Mouse (Mus musculus) neutrophil, adult 5-6 weeks (primary cell): ENCODE measurements at regions not wholly inside any gene's neighbourhood (a gene's known extent, or its start where the extent isn't known, plus 50 kb on each side); places are given as distances from the start of the nearest gene placed in this dataset.

Experiments
- ATAC-seq: fragments of 151-379, 151-347 bp; 2 replicates; pipeline ENCODE4 v1.8.0; 2017; ENCODE audit warnings: mild to moderate bottlenecking, moderate TSS enrichment; ENCODE audit not compliant: insufficient number of reproducible peaks, poor library complexity, low FRiP score, severe bottlenecking; ENCODE audit errors: extremely low read depth

DNA sequence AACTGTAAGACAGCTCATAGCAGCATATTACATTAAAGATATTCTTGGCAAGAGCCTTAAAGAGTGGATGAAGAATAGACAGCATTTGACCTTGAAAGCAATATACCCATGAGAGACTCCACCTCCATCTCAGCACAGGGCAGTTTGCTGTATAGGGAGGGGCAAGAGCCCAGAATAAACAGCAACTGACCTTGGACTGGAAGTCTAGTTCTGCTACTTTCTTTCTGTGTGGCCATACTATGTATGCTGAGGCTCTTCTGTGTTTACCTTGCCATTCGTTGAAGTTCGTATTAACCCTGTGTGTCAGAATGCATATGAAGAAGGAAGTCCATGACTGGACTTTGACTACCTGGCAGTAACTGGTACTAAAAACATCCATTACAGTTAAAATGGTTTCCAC lies 414.0 kb upstream of the Zfp703 start:
- no peak for ATAC-seq

- no peak for ATAC-seq
These were observed 412.9 kb upstream of the Zfp703 start for GRCm38 (mm10) chr8:26564254-26564653.

DNA sequence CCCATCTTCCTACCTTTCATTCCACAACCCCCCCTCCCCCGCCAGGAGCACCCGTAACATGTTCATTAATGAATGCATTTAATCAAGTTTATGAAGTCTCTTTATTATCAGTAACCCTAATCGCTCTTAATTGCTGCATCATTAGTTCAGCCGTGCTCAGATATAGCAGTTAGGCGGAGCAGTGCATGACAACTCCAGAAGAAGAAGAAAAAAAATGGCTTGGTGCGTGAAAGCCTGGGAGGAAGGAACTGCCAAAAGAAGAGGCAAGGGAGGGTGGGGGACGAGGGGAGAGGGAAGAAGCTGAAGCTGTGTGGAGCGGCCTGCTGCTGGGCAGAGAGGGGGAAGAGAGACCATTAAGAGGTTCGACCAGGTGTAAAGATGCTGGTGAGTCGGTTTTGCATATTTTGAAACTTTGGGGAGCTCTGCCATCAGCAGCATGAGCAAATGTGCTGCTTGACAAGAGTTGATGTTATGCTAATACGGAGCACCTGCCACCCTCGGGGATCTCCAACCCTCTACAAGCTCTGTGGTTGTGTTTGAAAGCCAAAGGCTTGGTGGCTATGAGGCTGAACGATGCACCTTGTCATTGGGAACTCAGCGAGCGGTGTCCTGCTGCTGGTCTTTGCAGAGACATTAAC lies 408.6 kb upstream of the Zfp703 start:
- ATAC-seq: no peak

GRCm38 (mm10) chr8:26588841-26589240 lies 388.3 kb upstream of the Zfp703 start:
- no peak for ATAC-seq

GRCm38 (mm10) chr8:26590591-26591212 lies 386.4 kb upstream of the Zfp703 start:
- no peak for ATAC-seq

DNA sequence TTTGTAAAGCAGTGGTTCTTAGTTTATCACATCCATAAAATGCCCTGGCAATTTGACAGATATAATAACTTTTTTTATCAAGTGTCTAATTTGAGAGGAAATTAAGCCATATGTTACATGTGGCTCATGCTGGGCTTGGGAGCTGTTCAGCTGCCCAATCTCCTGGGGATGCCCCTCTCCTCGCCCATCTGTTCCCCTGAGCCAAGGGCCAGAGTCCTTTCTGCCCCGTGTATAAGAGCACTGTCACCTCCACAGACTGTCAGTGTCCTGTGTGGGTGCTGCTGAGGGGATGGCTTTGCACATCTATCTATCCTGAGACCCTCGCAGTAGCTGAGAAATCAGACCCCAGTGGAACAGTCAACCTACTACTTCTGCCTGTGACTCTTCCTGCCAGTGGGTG lies 385.9 kb upstream of the Zfp703 start:
- ATAC-seq: no peak

GRCm38 (mm10) chr8:26593536-26594368 lies 383.4 kb upstream of the Zfp703 start:
- no peak for ATAC-seq

GRCm38 (mm10) chr8:26594369-26594920 lies 382.7 kb upstream of the Zfp703 start:
- ATAC-seq: no peak

DNA sequence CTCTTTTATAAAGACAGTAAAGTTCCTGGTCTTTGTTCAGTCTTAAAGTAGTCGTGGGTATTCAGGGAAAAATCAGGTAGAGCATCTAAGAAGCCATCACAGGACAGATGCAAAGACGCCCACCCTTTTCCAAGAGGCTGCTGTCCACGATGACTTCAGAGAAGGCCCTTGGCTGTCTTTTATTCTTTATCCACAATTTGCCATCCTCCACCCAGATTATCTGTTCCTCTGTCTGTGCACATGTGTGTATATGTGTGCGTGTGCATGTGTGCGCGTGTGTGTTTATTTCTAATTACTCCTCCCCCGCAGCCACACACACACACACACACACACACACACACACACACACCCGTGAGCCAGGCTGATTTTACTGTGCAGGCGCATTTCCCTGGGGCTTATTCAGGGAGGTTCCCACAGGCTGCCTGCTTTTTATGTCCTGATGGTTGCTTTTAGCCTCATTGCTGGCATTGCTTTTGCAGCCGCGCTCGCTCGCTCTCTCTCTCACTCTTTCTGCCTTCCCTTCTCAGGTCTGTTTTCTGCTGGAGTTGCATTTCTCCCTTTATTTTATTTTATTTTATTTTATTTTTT lies 381.6 kb upstream of the Zfp703 start:
- ATAC-seq: no peak

GRCm38 (mm10) chr8:26596665-26597362 lies 380.3 kb upstream of the Zfp703 start:
- ATAC-seq: no peak

DNA sequence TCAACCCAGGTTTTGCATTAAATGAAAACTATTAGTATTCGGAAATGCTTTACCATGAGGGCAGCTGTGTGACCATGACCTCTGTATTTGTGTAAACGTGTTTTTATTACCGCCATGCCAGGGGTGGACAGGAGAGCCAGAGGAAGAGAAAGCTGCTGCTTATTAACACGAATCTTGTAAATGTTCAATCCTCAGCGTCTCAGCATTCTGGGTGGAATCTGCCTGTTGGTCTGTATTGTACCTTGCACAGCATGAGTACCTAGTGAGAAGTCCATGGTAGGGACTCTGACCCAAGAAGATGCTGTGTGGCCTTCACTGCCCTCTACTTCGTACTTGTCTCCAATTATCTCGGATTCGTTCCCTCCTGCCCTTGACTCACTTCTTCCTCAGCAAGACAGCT lies 378.6 kb upstream of the Zfp703 start:
- ATAC-seq: no peak

- no peak for ATAC-seq
These were observed 377.0 kb upstream of the Zfp703 start for GRCm38 (mm10) chr8:26600127-26600526.

GRCm38 (mm10) chr8:26608001-26608400 lies 369.1 kb upstream of the Zfp703 start:
- no peak for ATAC-seq

GRCm38 (mm10) chr8:26608588-26608987 lies 368.5 kb upstream of the Zfp703 start:
- ATAC-seq: no peak

DNA sequence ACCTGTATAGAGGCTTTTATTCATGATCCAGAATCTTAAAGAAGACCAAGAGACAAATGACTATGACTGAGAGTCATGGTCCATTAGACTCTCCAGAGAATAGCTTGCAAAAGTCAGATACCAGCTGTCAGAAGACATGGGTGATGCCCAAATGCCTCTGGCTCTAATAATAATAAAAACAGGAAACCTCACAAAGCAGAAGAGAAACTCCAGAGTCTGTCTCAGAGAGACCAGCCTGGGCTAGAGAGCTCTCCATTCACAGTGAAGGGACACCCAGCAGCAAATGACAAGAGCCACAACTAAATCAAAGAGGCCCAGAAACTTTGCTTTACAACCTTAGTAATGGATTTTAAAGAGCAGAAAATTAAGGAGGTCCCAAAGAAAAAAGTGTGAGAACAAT lies 365.0 kb upstream of the Zfp703 start:
- ATAC-seq: no peak

- no peak for ATAC-seq
These were observed 354.6 kb upstream of the Zfp703 start for GRCm38 (mm10) chr8:26622311-26623052.

GRCm38 (mm10) chr8:26626186-26626585 lies 350.9 kb upstream of the Zfp703 start:
- no peak for ATAC-seq

GRCm38 (mm10) chr8:26626651-26627077 lies 350.5 kb upstream of the Zfp703 start:
- ATAC-seq: no peak
